Mouse (Mus musculus) urinary bladder, postnatal 36 days (tissue): ENCODE results near the gene Slc35e3.
"Not testable (repeated sequence)": the region's sequence is repeated elsewhere in the genome, so short reads cannot be mapped to it uniquely, and the experiment has no call there.

Experiments
- DNase-seq, 2 experiments: peaks; one replicate each; pipeline ENCODE4 v3.0.0; 2022; ENCODE audit warnings: low spot score in 2 of 2, mixed read lengths in 1 of 2

Slc35e3 gene

DNA sequence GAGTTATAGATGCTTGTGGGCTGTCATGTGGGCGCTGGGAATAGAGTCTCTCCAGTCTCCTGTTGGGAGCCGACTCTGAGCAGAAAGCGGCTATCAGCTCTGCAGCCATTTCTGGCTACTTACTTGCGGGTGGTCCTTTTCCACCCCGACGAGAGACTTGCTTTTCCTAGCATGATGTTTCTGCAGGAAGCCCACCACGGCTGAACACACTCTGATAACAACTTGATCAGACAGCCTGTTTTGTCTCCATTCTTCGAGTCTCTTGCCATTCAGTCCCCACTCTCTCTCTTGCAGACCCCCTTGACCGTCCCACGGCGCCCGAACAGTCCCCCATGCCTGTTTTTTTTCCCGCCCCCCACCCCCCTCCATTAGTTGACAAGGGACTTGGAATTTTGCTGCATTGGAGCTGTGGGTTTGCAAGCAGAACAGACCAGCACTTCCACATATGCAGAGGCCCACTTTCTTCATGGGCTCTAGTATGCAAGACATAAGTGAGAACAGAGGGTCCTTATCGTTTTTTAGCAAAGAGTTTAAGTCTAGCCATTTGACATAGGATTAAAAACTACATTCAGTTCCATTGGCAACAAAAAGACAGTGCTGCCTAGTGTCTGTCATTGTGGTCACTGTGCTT lies 13.1 kb downstream of the Slc35e3 start:
- no peak for DNase-seq

DNA sequence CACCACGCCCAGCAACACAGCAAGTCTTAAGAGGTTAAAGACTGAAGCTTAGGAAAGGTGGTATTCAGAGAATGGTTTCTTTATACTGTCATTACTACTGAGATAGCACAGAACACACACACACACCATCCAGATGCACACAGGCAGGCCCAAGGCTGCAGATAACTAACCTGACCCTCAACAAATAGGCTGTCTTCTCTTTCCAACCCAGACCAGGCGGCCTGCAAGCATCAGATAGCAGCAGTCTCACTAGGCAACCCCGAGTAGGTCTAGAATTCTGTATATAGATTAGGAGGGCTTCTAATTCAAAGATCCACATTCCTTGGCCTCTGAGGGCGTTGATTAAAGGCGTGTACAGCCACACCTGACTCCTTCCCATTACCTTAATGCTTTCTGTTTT lies 14.0 kb downstream of the Slc35e3 start:
- DNase-seq = no peak

DNA sequence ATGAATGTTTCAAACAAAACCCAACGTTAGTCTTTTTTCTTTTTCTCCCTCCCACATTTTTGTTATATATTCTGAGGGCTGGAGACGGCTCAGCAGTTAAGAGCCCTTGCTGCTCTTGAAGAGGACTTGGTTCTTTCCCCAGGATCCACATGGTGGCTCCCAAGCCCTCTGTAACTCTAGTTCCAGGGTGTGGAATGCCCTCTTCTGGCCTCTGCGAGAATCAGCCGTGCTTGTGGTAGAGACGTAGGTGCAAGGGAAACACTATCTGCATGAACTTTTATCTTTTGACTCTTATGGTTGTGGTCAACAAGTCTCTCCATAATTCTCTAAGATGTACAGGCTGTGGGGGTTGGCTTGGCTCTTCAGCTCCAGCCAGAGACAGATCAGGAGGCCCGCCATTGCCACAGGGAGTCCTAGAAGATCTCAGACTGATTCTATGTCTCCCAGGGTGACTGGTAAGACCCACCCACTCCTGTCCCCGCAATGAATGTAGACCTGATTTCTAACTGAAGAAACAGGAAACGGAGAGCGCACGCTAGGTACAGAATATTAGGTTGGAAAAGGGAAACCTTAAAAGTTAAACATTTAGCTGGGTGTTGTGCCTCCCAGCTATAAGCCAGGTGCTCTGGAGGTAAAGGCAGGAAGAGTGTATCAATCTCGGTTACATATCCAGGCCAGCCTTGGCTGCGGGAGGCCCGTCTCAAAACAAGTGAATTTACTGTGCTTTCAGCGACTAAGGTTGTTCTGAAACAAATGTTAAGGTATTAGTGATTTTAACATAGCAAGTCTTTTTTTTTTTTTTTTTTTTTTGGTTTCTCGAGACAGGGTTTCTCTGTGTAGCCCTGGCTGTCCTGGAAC lies 14.7 kb downstream of the Slc35e3 start:
- DNase-seq = peak; percentile 53 to 67

DNA sequence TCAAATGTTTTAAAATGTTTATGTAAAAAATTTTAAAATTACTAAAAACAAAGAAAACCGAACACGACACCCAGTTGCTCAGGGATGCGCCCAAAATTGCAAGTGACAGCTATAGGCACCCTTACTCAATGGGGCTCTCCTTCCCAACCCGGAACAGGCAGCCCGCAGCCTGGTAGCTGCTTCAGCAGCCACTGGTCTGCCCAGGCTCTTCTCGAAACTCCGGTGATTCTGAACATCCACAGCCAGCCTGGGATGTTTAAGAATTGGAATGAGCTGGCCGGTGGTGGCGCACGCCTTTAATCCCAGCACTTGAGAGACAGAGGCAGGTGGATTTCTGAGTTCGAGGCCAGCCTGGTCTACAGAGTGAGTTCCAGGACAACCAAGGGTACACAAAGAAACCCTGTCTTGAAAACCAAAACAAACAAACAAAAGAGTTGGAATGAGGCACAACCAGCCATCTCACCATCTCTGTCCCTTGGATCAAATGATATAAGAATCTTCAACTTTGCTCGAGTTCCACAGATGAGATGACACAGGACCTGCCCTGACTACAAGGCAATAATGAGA lies 15.4 kb downstream of the Slc35e3 start:
- no peak for DNase-seq

DNA sequence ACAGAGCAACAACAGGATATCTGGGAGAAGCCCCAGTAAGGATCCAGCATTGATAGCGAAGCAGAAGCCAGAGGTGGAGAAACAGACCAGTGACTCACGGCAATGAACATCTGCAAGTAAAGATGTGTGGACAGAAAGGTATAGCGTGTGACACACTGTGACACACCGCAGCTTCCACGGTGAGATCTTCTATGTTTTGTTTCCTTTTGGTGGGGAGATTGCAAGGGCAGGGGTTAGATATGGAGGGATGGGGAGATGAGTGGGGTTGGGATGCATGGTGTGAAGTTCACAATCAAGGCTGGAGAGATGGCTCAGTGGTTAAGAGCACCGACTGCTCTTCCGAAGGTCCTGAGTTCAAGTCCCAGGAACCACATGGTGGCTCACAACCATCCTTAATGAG lies 16.0 kb downstream of the Slc35e3 start:
- no peak for DNase-seq

DNA sequence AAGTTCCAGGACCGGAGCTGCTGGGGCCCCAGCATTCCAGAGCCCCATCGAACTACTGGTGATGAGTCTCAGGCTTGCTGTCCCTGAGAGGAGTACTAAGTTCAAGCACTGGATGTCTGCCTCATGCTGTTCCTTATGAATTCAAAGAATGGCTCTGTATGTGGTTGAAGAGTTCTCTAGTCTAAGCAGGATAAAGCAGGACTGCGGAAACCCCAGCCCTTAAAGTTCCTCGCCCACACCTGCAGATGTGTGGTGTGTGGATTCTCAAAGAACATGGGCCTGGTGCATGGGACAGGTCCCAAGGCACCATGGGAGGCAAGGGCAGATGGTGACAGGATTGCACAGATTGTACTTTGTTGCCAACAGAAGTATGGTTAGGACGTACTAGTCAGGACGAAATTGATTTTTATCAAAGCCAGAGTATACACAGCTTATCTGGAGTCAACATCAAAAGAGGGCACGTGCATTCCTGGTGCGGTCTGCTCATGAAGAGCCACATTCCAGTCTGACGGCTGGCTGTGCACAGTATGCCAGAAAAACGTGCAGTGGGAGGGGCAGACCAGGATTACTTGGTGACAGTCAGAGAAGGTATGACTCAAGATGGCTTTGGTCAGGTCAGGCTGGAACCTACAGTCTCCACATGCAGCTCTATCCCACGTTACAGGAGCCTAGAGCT lies 16.9 kb downstream of the Slc35e3 start:
- DNase-seq = peak in 1 of 2 experiments; percentile 63

DNA sequence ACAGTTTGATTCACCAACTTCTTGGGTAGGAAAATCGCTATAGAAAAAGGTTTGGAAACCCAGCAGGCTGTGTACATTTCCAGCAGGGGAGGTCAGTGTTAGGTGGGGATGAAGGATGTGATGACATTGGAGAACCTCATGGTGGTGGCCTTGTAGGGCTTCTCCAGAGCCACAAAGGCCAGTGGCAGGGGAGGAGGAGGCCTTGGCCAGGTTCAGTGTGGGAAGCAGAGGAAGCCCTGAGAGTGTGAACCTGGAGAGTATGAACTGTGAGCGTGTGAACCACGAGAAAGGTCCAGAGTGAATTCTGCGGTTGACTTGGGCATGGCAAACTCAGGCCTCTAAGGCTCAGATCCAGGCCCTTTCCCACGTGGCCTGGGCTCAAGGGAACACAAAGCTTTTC lies 17.6 kb downstream of the Slc35e3 start:
- DNase-seq = no peak

DNA sequence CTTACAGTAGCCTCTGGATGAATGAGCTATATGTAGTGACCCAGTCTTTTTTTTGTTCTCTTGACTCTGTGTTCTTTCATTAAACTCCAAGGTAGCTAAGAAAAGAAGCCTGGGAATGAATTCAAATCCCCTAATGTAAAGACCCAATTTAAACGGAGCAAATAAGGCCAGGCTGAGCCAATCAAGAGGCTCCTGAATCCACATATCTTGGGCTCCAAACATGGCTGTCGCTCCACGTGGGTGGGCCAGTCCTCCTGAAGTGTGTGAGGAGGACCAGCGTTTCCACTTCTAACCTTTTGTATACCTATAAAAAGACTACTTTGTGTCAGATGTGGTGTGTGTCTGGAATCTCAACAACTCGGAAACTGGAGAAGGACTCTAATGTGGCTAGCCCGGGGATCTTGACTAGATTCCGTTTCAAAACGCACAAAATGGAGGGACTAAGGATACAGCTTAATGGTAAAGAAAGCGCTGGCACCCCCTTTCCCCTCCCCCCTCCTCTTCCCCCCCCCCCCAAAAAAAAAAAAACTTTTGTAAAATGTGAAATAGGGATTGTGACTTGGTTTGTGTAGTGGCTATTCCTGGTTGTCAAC lies 18.6 kb downstream of the Slc35e3 start:
- no peak for DNase-seq

DNA sequence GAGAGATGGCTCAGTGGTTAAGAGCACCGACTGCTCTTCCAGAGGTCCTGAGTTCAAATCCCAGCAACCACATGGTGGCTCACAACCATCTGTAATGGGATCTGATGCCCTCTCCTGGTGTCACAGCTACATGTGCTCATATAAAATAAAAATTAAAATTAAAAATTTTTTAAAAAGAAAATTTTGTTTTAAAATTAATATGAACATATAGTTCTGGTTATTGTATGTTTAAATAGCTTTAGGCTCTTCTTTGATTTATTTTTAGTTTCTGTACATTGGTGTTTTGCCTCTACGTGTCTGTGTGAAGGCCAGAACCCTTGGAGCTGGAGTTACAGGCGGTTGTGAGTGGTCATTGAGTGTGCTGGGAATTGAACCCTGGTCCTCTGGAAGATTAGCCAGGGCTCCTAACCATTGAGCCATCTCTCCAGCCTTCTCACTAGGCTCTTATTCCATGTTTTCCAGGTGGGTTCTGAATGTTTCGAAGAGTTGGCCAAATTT lies 19.2 kb downstream of the Slc35e3 start:
- no peak for DNase-seq

DNA sequence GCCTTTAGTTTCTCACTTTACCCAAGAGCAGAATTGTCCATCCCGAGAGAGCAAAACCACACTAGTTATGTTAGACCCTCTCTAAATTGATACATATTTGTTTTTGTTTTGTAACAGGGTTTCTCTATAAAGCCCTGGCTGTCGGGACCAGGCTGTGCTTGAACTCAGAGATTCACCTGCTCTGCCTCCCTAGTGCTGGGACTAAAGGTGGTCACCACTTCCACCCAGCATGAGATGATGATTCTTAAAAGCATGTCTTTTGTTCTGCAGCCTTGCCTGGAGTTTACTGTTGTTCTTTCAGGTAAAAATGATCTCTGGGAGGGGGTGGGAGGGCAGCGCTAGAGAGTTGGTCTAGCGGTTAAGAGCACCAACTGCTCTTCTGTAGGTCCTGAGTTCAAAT lies 19.8 kb downstream of the Slc35e3 start:
- no peak for DNase-seq

DNA sequence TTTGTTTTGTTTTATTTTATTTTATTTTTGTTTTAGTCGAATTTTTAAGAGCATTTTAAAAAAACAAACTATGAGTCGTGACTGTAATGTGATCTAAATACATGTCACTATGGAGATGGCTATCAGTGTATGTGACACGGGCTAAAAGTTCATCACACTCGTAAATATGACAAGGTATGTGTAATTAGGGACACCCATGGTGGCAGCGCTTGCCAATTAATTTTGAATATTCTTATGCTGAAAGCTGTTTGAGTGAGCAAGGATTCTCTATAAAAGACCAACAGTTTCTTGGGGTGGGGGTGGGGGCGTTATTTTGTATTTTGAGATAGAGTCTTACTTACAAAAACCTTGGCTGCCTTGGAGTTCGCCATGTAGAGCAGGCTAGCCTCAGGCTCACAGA lies 20.5 kb downstream of the Slc35e3 start:
- DNase-seq = no peak

DNA sequence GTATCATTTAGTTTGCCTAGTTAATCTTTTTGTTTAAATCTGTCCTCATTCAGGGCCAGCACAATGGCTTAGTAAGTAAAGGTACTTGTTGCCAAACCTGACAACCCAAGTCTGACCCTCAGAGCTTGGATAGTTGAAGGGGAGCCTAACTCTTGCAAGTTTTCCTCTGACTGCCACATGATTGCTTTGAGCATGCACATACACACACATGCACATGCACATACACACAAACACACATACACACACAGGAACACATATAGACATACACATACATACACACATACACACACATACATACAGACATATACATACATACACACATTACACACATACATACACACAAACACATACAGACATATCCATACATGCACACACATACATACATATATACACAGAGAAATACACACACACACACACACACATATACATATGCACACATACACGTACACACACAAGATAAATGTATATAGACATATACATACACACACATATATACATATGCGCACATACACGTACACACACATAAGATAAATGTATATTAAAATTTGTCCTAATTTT lies 21.3 kb downstream of the Slc35e3 start:
- no peak for DNase-seq

DNA sequence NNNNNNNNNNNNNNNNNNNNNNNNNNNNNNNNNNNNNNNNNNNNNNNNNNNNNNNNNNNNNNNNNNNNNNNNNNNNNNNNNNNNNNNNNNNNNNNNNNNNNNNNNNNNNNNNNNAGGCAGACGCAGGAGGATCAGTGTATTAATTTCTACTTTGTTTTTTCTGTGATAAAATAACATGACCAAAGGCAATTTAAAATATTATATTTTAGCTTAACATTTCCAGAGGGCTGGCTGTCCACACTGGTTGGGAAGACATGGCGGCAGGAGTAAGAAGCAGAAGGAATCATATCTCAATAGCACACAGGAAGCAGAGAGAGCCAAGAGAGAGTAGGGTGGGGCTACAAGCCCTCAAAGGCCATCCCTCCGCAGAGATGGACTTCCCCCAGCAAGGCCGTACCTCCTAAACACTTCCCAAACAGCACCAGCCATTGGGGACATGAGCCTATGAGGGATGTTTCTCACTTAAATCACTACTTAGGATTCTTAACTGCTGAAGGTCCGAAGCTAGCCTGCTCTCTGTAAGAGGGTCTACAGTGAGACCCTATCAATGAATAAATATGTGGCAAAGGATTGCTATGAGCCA lies 21.9 kb downstream of the Slc35e3 start:
- DNase-seq = no peak

DNA sequence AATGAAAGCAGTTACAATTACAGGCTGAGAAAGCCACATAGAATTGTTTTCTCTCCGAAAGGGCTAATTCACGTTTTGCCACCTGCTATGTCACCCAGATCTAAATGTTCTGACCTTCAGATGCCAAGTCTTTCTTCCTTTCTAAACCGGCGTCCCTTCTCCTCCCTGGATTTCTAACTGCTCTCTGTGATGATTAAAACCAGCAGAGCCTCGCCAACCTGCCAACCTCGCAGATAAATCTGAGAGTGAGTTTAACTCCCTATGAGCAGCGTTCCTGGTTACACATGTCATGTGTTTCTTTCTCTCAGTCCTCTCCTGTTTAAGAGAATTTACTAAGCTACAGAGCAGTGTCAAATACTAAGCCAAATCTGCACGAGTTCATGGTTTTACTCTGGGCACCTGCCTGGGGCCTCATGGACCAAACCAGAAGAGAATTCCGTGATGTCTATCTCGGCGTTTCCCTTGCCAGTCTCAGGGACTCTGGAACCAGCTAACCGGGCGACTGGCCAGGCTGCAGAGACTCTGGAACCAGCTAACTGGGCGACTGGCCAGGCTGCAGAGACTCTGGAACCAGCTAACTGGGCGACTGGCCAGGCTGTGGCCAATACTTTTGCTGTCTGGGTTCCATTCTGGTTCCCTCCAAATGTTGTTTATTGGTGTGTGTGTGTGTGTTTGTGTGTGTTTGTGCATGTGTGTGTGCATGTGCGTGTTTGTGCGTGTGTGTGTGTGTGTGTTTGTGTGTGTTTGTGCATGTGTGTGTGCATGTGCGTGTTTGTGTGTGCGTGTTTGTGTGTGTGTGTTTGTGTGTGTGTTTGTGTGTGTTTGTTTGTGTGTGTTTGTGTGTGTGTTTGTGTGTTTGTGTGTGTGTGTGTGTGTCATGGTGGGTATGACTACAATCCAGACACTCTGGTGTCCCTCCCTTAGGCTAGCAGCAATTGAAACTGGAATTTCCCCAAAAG lies 27.7 kb downstream of the Slc35e3 start:
- DNase-seq = peak in 1 of 2 experiments; percentile 42

DNA sequence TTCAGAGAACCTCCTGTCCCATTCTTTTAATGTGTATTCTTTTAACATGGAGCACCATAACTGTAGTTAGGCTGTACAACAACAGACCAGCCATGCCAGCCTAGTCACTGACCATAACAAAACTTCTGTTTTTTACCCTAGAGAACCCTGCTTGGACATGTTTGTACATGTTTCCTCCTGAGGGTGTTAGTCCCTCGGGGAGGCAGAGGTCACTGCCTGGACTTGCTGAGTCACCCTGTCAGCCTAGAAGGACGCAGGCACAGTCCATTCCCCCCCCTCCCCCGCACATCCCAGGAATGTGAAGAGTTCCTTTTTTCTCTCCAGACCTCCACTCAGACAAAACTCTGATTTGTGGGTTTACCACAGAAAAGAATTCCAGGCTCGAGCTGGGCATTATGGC lies 28.6 kb downstream of the Slc35e3 start:
- DNase-seq = peak; percentile 51 to 63

DNA sequence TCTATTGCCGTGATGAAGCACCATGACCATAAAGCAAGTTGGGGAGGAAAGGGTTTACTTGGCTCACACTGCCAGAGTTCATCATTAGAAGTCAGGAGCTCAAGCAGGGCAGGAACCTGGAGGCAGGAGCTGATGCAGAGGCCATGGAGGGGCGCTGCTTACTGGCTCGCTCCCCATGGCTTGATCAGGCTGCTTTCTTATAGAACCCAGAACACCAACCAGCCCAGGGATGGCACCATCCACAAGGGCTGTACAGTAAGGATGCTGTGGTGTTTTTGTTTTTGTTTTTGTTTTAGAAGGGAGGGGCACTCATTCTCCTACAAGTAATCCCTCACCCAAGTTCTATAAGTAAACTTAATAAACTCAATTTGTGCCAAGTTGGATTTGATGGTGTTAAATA lies 29.5 kb downstream of the Slc35e3 start:
- DNase-seq = no peak

DNA sequence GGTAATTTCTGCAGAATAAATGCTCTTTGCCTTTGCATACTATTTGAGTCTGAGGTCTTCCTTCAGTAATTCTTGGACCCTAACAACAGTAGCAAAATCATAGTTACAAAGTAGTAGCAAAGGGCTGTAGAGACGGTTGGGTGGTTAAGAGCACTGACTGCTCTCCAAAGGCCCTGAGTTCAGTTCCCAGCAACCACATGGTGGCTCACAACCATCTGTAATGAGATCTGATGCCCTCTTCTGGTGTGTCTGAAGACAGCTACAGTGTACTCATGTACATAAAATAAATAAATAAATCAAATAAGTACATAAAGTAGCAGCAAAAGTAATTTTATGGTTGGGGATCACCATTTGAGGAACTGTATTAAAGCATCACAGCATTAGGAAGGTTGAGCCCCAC lies 30.5 kb downstream of the Slc35e3 start:
- not testable (repeated sequence) for DNase-seq

DNA sequence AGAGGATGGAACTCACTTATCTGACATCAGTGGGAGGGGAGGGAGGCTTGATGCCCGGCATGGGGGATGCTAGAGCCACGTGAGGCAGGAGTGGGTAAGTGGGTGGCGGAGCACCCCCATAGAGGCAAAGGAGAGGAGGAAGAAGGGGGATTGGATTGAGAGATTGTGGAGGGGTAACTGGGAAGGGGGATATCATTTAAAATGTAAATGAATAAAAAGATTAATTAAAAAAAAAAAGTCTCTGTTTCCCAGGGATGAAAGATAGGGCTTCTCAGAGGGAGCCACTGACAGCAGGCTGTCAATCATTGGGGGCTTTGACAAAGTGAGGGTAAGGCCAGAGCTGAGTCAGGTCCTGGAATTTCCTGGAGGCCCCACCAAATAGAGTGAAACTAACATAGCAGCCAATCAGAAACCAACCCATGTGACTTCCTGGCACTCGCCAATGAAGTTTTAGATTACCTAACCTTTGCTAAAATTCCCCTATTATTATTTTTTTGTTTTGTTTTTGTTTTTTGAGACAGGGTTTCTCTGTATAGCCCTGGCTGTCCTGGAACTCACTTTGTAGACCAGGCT lies 31.2 kb downstream of the Slc35e3 start:
- DNase-seq = no peak

DNA sequence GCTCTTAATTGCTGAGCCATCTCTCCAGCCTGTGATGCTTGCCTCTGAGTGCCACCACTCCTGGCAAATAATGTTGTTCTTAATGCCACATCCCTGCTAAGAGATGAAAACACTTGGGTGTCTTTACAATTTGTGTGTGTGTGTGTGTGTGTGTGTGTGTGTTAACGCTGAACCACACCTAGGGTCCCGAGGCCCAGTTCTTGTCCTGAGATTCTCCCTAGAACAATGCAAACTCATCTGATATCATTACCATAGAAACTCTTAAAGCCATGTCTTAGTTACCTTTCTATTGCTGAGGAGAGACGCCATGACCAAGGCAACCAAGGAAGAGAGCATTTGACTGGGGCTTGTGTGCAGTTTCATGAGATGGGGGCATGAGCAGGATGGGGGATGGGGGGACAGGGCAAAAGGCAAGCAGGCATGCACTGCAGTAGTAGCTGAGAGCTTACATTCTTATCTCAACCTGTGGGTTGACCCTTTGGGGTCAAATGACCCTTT lies 32.1 kb downstream of the Slc35e3 start:
- no peak for DNase-seq
